In genomic region chr17:26916711-26917482, GRCm38 (mm10) we compare ENCODE assay signal across 7 mouse cellular contexts. TPM values are rescaled to one million over a fixed set of nuclear protein-coding genes. Genes with fewer than 3 reads are reported as not detected.
DNase-seq lines count a peak whose midpoint lies in the region; ATAC-seq lines count a peak whose summit lies in the region.

Gene Kifc5b (plus strand): TSS chr17:26917091.

- peak; percentile 98 for DNase-seq in adrenal gland, postnatal 25 days
- peak; percentile 100 for DNase-seq in heart, adult 11 months
- peak; percentile 99 for DNase-seq in kidney, adult 18-20 months
- peak; percentile 100 for DNase-seq in limb, embryonic 11.5 days (ENCODE audit: low spot score)
- peak; percentile 100 for DNase-seq in midbrain, embryonic 14.5 days
- peak; percentile 97 for DNase-seq in spleen, adult 18-20 months

- H3K36me3 ChIP-seq in embryonic facial prominence, embryonic 12.5 days = peaks cover 9% of the 10 kb centered on the region; the same call in 1 of the 2 replicates
- H3K36me3 ChIP-seq in limb, embryonic 11.5 days (ENCODE audit: control insufficient read depth, insufficient read depth, low read length) = no peaks in the 10 kb centered on the region; the same call in 1 of the 2 replicates
- no peaks in the 10 kb centered on the region for H3K36me3 ChIP-seq in midbrain, embryonic 14.5 days (ENCODE audit: control insufficient read depth, insufficient read depth, low read length)

- H3K27me3 ChIP-seq in embryonic facial prominence, embryonic 12.5 days = no peaks in the 10 kb centered on the region
- no peaks in the 10 kb centered on the region for H3K27me3 ChIP-seq in limb, embryonic 11.5 days (ENCODE audit: control insufficient read depth, insufficient read depth, low read length)
- no peaks in the 10 kb centered on the region for H3K27me3 ChIP-seq in midbrain, embryonic 14.5 days (ENCODE audit: control insufficient read depth, insufficient read depth, low read length)

- H3K4me2 ChIP-seq in embryonic facial prominence, embryonic 12.5 days (replicated peaks) = peak within 1 kb of the TSS; percentile 65
- H3K4me2 ChIP-seq in limb, embryonic 11.5 days (ENCODE audit: low read depth, severe bottlenecking) = peak within 1 kb of the TSS; percentile 56
- H3K4me2 ChIP-seq in midbrain, embryonic 14.5 days (ENCODE audit: low read length) = peak within 1 kb of the TSS; percentile 64

- H3K4me3 ChIP-seq in embryonic facial prominence, embryonic 12.5 days = peak within 1 kb of the TSS; percentile 73
- peak within 1 kb of the TSS; percentile 65 for H3K4me3 ChIP-seq in limb, embryonic 11.5 days (ENCODE audit: low read depth, low read length)
- peak within 1 kb of the TSS; percentile 53 for H3K4me3 ChIP-seq in midbrain, embryonic 14.5 days (replicated peaks; ENCODE audit: low read depth, low read length)

- ATAC-seq in embryonic facial prominence, embryonic 12.5 days (ENCODE audit: insufficient number of reproducible peaks, insufficient read depth, low FRiP score, low TSS enrichment) = peak; percentile 98
- ATAC-seq in limb, embryonic 11.5 days (ENCODE audit: insufficient number of reproducible peaks, low FRiP score, low TSS enrichment, low read depth) = peak; percentile 96
- peak; percentile 100 for ATAC-seq in midbrain, embryonic 14.5 days (ENCODE audit: low FRiP score, low TSS enrichment)

- WGBS in embryonic facial prominence, embryonic 12.5 days = under 1% methylated on average over 59 of the region's 72 CpGs
- WGBS in limb, embryonic 11.5 days = under 1% methylated on average over 65 of the region's 72 CpGs
- under 1% methylated on average over 72 of the region's 72 CpGs for WGBS in midbrain, embryonic 14.5 days

- 0 out of 2 replicates have a peak, but pooled peaks cover 5% of the 10 kb centered on the region for H3K4me1 ChIP-seq in embryonic facial prominence, embryonic 12.5 days
- H3K4me1 ChIP-seq in limb, embryonic 11.5 days (ENCODE audit: control insufficient read depth, insufficient read depth, low read length) = peaks cover 4% of the 10 kb centered on the region; the same call in 1 of the 2 replicates
- H3K4me1 ChIP-seq in midbrain, embryonic 14.5 days (ENCODE audit: control insufficient read depth, insufficient read depth, low read length) = no peaks in the 10 kb centered on the region

- H3K9me3 ChIP-seq in embryonic facial prominence, embryonic 12.5 days = no peaks in the 10 kb centered on the region
- H3K9me3 ChIP-seq in limb, embryonic 11.5 days (ENCODE audit: control insufficient read depth, low read length) = no peaks in the 10 kb centered on the region
- no peaks in the 10 kb centered on the region for H3K9me3 ChIP-seq in midbrain, embryonic 14.5 days (ENCODE audit: control insufficient read depth, low read length)

- H3K9ac ChIP-seq in embryonic facial prominence, embryonic 12.5 days = peak within 1 kb of the TSS; percentile 67
- peak within 1 kb of the TSS; percentile 62 for H3K9ac ChIP-seq in limb, embryonic 11.5 days (ENCODE audit: low read length)
- peak within 1 kb of the TSS; percentile 54 for H3K9ac ChIP-seq in midbrain, embryonic 14.5 days (replicated peaks; ENCODE audit: low read length)

- 0 out of 2 replicates have a peak within 1 kb of the TSS, but pooled peaks have one; percentile 60 for H3K27ac ChIP-seq in embryonic facial prominence, embryonic 12.5 days
- H3K27ac ChIP-seq in limb, embryonic 11.5 days (replicated peaks; ENCODE audit: low read depth, low read length) = peak within 1 kb of the TSS; percentile 65
- no peak within 1 kb of the TSS for H3K27ac ChIP-seq in midbrain, embryonic 14.5 days (replicated peaks; ENCODE audit: low read depth, low read length)

RNA-seq across cellular contexts. Expression of gene Kifc5b, which starts in this region (rescaled TPM):
- total RNA-seq in adrenal gland, postnatal 25 days (2021) = 3.5 and 4.0 TPM in 2 replicates
- polyA plus RNA-seq in embryonic facial prominence, embryonic 12.5 days (2016; fragmentation: Nextera tagmentation; extraction: Ambion mirVana) = 7.9 and 9.7 TPM in 2 replicates
- polyA plus RNA-seq in limb, embryonic 11.5 days (2014; fragmentation: Nextera tagmentation; extraction: Ambion mirVana) = 7.3 and 9.8 TPM in 2 replicates
- polyA plus RNA-seq in midbrain, embryonic 14.5 days (2014; fragmentation: Nextera tagmentation; extraction: Ambion mirVana) = 1.2 and 2.3 TPM in 2 replicates
